Mouse (Mus musculus) heart, postnatal 0 days (tissue): ENCODE measurements around the gene Gm20431.

ENCODE experiments used
- CTCF ChIP-seq: IDR thresholded peaks from 2 replicates; pipeline ENCODE4 v1.5.1; 2016; ENCODE audit warnings: antibody characterized with exemption, control low read depth, low read depth
- EP300 ChIP-seq: IDR thresholded peaks from 2 replicates; pipeline ENCODE4 v1.6.1; 2016; ENCODE audit warnings: antibody characterized with exemption, low read depth

DNA sequence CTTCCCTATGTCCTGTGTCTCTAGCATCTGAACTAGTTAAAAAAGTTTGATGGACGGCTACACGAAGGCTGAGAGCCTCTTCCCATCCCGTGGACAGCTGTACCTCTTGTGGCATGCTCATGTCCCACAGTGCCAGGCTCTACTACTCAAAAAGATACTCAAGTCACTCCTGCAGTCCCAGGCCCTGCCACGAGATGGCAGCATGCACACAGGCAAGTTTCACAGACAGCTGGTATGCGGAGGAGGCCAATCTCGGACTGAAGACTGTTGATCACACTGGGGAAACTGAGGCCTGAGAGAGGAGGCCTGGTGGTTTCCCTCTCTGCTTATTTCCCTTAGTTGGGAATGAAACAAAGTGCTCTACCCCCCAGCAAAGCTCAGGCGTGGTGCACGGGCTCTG is 23.8 kb upstream of the Gm20431 start:
- TF ChIP-seq CTCF: peak; percentile 100
- TF ChIP-seq EP300: no peak
